Mouse (Mus musculus) erythroblast, adult 5-6 weeks (primary cell): ENCODE data around the gene Gpm6b. TPM values are rescaled to one million over a fixed set of nuclear protein-coding genes. Genes with fewer than 3 reads are reported as not detected.

Experiments used
- ATAC-seq: replicated peaks from 2 replicates; pipeline ENCODE4 v1.8.0; 2016; ENCODE audit warnings: moderate number of reproducible peaks, mild to moderate bottlenecking, moderate TSS enrichment, inconsistent platforms; ENCODE audit not compliant: poor library complexity, low FRiP score, severe bottlenecking
- total RNA-seq, 2 experiments: library from RNA; stranded (forward) in 1 of 2; stranded (reverse) in 1 of 2; fragments of 150-400 nt in 1 of 2; fragments of 200-764, 138-1000 nt in 1 of 2; gene quantifications; 2 replicates each; pipeline versions ENCODE4 v1.2.3 to v1.2.4; 2015 to 2017; ENCODE audit warnings: low replicate concordance in 2 of 2

Gene Gpm6b
- total RNA-seq, 2 experiments from 2014 or later = 0.09 TPM; not detected in 1

- ATAC-seq = no peak
These were observed 54.8 kb downstream of the Gpm6b start for GRCm38 (mm10) chrX:166293465-166293864.

DNA sequence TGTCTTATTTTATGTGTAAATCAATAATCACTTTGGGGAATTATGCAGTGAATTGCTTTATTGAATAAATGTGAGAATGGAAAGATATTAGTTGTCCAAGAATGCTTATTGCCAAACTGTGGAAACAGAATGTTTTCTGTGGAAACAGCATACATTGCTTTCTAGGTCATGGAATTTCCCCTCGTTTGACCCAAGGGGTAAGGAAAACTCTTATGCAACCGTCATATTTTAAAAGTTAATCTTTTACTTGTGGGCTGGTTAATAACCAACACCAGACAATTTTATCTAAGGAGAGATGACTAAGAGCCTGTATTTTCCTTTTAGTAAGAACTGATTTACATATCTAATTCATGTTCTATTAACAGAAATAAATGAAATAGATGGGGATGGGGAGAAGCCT is 64.1 kb downstream of the Gpm6b start:
- no peak for ATAC-seq

DNA sequence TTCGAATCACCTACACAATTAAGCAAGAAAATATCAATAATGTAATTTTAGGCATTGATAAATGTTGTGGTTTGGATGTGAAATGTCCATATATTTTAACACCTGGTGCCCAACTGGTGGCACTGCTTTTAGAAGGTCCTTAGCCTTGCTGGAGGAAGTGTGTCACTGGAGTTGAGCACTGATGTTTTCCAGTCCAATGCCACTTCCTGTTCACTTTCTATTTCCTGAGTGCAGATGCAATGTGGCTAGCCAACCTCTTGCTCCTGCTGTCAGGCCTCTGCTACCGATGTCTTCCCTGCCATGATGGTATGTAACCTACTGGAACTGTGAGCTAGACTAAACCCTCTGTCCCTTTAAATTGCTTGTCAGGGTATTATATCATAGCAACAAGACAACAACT is 65.6 kb downstream of the Gpm6b start:
- no peak for ATAC-seq

- no peak for ATAC-seq
These were observed 68.9 kb downstream of the Gpm6b start for GRCm38 (mm10) chrX:166307437-166308222.

- ATAC-seq = no peak
These were observed 70.1 kb downstream of the Gpm6b start for GRCm38 (mm10) chrX:166308798-166309197.

- ATAC-seq = no peak
These were observed 76.5 kb downstream of the Gpm6b start for GRCm38 (mm10) chrX:166315251-166315650.

DNA sequence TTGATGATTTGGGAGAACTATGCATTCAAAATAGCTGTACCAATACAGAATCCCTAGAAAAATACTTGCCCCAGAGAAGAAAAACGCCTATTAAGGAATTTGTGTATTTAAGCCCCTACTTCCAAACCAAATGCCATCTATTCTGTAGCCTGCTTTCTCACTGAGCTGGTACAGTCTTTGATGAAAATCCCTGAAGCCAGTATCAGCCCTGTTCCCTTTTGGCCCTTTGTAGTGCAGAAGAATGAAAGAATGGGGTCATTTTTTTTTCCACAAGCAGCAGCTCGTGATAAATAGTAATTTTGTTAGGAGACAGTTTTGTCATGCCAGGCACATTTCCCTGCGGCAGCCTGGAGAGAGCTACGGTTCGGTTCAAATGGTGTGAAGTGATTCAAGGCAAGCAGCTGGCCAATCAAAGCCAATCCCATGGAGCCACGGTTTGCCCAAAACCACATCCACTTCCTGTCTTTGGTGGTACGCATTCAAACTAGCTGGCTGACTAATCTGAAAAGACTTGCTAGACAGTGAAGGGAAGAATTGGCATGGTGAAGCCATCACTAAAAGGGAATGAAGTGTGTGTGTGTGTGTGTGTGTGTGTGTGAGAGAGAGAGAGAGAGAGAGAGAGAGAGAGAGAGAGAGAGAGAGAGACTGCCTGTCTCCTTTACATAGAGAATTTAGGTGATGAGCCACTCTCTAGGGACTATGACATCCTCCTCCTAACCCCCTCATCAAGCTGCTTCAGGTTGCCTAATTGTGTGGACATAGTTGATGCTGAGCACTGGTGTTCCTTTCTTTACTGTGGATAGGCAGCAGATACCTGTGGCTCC is 78.1 kb downstream of the Gpm6b start:
- no peak for ATAC-seq

DNA sequence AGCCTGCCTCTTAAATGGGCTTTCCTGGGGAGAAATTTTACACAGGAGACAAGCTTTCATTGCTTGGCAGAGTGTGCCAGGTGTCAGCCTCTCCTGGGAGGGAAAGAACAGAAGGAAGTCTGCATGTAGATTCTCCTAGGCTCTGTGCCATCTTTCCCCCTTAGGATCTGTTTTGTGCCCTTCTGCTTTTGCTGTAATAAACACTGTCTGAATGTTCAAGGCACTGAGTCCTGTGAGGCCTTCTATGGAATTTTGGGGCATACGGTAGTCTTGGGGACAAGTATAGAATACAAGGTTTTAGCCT is 78.6 kb downstream of the Gpm6b start:
- ATAC-seq = no peak

- ATAC-seq = no peak
These were observed 84.5 kb downstream of the Gpm6b start for GRCm38 (mm10) chrX:166323226-166323625.

DNA sequence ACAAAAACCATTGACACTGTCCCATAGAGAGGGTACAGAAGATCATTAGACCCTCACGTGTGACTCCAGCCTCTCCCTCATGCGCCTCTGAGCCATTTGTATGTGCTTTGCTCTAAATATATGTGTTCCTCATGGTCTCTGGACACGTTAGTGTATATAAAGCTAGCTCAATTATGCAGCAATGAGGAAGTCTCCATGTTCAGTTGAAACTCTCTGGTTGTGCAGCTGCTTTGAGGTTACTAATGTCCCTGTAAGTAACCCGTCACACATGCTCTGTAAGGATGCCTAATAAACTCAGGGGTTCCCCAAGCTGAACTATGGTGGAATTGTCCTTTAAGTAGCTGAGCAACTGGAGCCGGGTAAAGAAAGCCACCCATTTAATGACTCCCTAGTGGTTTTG is 88.9 kb downstream of the Gpm6b start:
- no peak for ATAC-seq

DNA sequence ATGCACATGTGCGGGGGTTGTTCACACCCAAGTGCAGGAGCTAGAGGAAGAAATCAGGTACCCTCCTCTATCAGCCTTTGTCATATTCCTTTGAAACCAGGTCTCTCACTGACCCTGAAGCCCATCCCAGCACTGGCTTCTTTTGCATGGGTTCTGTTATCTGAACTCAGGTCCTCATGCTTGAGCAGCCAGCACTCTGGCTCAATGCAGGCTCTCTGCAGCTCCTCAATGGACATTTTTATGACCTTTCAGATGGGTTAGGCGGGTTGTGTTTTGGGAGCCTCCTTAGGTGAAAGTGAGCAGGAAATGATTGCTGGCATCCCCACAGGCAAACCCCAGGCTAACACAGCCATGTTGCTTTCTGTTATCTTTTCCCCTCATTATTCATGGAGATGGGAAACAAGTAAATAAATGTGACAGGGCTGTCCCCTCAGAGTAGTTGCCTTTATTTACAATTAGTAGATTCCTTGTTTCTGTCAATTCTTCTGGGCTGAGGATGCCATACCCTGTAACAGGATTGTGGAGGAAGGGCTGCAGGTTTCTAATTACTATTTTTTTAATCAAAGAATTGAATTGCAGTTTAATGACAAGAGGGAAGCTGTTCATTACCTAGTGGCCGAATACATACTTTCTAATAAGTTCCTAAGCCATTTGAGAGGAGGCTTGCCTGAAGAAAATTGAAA is 89.6 kb downstream of the Gpm6b start:
- no peak for ATAC-seq

DNA sequence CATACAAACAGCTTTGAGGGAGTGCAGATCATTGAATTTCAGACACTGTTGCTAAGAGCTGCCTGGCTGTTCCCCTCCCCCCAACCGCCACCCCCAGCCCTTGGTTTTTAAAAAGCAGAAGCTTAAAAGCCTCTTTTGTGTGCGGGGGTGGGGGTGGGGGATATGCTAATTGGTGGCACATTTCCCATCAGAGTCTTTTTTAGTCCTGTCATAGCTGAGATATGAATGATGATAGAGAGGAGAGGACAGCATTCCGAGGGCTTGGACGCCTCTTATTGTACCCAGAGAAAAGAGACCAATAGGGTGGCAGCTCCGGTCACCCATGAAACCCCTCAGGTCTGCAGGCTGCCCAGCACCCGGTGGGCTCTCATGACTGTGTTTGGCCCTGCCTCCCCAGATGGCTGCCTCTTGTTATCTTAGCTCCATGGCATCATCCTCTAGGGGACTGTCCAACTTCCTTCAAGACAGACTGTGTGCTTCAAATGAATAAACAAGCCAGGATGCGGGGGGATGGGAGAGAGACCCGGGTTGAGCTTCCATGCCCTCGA is 90.3 kb downstream of the Gpm6b start:
- no peak for ATAC-seq

DNA sequence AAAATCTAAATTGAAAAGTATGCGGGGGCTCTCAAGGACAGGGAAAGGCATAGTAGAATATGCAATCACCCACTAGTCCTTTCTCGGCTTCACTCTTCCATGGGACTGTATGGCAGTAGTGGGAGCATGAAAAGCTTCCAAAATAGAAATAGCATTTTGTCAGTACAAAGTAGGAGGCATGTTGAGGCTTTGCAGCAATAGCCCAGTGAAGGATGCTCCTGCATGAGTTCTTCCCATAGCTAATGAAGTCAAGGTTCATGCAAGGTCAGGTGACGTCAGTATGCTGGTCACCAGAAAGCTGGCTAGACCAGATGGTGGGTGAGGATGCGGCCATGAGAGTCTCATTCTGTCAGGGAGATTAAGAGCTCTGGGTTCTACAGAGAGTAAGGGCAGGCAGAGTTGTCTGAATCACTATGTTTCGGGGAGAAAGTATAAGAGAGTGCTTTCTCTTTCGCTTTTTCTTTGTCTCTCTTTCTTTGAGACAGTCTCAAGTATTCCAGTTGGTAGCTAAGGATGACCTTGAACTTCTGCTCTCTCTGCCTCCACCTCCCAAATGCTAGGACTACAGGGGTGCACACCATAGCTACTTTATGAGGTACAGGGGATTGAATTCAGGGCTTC is 95.9 kb downstream of the Gpm6b start:
- no peak for ATAC-seq

DNA sequence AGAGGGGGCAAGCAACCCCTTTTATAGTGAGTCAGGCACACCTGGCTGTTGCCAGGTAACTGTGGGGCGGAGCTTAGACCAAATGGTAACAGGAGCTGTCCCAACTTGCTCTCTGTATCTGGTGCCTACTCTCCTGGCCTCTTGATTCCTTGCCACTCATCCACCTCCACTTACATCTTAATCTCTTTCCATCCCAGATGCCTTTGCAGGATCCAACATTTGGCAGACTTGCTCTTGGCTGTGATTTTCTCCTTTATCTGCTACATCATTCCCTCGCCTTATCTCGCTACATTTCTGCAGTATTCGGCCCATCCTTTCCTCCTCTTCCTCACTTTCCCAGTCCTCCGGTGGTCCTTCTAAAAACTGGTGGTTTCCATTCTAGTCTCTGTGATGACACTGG is 99.6 kb downstream of the Gpm6b start:
- ATAC-seq = no peak

DNA sequence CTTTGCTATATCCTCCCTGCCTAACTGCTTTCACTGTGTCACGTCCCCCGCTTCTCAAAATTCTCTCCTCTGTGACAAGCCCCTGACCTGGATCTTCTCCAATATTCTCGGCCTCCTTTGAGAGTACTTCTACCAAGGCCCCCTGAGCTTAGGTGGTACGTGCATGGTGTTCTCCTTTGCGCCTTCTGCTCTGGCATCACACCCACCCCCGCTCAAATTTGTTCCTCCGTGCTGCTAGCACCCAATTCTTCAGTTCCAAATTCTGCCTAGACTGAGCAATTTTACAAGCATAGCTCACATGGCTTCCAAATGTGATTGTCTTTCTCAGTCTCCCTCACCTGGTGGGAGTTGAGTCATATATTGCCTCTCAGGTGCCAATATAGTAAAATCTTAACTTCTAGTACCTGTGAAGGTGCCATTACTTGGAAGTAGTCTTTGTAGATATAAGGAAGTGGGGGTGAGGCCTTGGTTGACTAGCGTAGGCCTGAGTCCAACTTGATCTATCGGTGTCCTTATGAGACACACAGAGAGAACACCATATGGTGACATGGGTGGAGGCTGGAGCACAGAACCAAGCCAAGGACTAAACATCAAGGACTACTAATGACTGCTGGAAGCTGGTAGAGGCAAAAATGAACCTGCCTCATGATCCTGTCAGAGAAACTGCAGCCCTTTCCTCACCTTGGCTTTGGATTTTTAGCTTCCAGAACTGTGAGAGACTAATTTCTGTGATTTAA is 100.2 kb downstream of the Gpm6b start:
- no peak for ATAC-seq

DNA sequence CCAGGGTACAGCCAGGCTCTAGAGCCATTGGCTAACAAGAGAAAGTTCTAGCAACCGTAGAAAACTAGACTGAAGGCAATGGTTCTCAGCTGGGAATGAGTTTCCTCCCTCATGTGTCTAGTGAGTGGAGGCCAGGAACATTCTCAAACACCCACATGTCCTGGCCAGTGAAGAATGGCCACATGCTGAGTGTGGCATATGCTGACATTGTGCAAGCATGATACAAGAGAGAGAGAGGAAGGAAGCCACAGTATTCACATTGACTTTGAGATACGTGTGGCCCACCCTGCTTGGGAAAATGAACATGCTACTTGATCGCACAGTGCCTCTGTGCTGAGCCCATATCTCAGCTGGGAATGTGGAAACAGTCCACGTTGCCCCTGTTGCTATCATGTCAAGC is 101.2 kb downstream of the Gpm6b start:
- no peak for ATAC-seq

GRCm38 (mm10) chrX:166341795-166342194 is 103.1 kb downstream of the Gpm6b start:
- ATAC-seq = no peak

DNA sequence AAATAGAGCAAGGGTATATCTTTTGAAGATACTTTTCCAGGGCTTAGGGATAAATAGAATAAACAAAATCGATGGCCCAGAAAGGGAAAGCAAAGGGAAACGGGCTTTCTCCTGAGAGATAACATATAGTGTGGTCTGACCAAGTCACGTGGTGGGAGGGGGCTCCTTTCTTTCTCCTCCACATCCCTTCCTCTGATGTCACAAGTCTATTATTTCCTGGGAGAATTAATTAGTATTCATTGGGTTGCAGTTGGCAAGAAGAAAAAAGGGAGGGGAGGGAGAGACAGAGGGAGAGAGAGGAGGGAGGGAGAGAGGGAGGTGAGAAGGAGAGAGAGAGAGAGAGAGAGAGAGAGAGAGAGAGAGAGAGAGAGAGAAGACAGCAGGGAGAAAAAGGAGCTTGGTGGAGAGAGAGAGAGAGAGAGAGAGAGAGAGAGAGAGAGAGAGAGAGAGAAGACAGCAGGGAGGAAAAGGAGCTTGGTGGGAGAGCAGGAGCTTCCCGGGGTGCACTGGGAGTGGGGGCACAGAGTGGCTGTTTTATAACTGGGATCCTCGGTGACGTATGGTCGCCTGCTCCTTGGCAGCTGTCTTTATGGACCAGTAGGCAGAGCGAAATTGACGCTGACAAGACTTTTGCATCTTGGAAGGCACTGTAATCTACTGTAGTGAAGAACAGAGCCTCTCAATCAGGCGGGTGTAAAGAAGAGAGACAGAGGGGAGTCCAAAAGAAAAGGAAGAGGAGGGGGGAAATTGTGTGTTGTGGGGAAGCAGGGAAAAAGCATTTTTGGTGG is 105.7 kb downstream of the Gpm6b start:
- no peak for ATAC-seq

GRCm38 (mm10) chrX:166348086-166348485 is 109.4 kb downstream of the Gpm6b start:
- ATAC-seq = no peak
